Mouse (Mus musculus) MEL (cell line): ENCODE results near the gene Gemin5. TPM values are rescaled to one million over a fixed set of nuclear protein-coding genes. Genes with fewer than 3 reads are reported as not detected.
A peak's percentile ranks its signal among the peaks of the same experiment; 100 is the strongest.

Experiments
- DNase-seq: peaks from one replicate; pipeline ENCODE4 v3.0.0; 2011; ENCODE audit warnings: low read depth, low spot score
- H3K27ac ChIP-seq: 2 replicates; pipeline ENCODE4 v1.5.1; 2012; ENCODE audit warnings: low read depth, mild to moderate bottlenecking, control low read depth, low read length, moderate library complexity; ENCODE audit not compliant: control insufficient read depth
- H3K27me3 ChIP-seq, 2 experiments: fragments of 150-350 bp in 1 of 2; sonication (generic) in 1 of 2; 2 replicates each; pipeline ENCODE4 v1.6.1; 2012; ENCODE audit warnings: low read length in 2 of 2, mild to moderate bottlenecking in 2 of 2, improper control_type of control experiment in 1 of 2, moderate library complexity in 1 of 2; ENCODE audit not compliant: insufficient read depth in 2 of 2, control insufficient read depth in 1 of 2
- H3K36me3 ChIP-seq, 2 experiments: 2 replicates each; pipeline ENCODE4 v1.6.1; 2012 to 2014; ENCODE audit warnings: low read length in 2 of 2, improper control_type of control experiment in 1 of 2, inconsistent platforms in 1 of 2, mild to moderate bottlenecking in 1 of 2; ENCODE audit not compliant: insufficient read depth in 2 of 2, control insufficient read depth in 1 of 2
- H3K4me1 ChIP-seq, 2 experiments: fragments of 150-350 bp in 1 of 2; sonication (generic) in 1 of 2; 2 replicates each; pipeline ENCODE4 v1.6.1; 2012; ENCODE audit warnings: low read length in 2 of 2, improper control_type of control experiment in 1 of 2, mild to moderate bottlenecking in 1 of 2; ENCODE audit not compliant: insufficient read depth in 2 of 2, control insufficient read depth in 1 of 2
- H3K4me3 ChIP-seq, 2 experiments: fragments of 150-350 bp in 1 of 2; sonication (generic) in 1 of 2; 2 replicates each; pipeline ENCODE4 v1.5.1; 2012; ENCODE audit warnings: low read depth in 2 of 2, low read length in 2 of 2, mild to moderate bottlenecking in 2 of 2, moderate library complexity in 2 of 2, control low read depth in 1 of 2, improper control_type of control experiment in 1 of 2; ENCODE audit not compliant: control insufficient read depth in 1 of 2, insufficient read depth in 1 of 2
- H3K79me2 ChIP-seq: 2 replicates; pipeline ENCODE4 v1.6.1; 2012; ENCODE audit warnings: mild to moderate bottlenecking, low read length, moderate library complexity; ENCODE audit not compliant: control insufficient read depth, poor library complexity, insufficient read depth
- H3K9ac ChIP-seq: 2 replicates; pipeline ENCODE4 v1.6.1; 2012; ENCODE audit warnings: low read depth, mild to moderate bottlenecking, control low read depth, low read length, moderate library complexity; ENCODE audit not compliant: control insufficient read depth, poor library complexity, severe bottlenecking
- H3K9me3 ChIP-seq: fragments of 150-350 bp; sonication (generic); replicated peaks from 2 replicates; pipeline ENCODE4 v1.6.1; 2012; ENCODE audit warnings: mild to moderate bottlenecking, low read length, improper control_type of control experiment, moderate library complexity; ENCODE audit not compliant: insufficient read depth
- BHLHE40 ChIP-seq: IDR thresholded peaks from 2 replicates; pipeline ENCODE4 v1.6.1; 2012; ENCODE audit warnings: low read depth, mild to moderate bottlenecking, inconsistent platforms, low read length, improper control_type of control experiment, borderline replicate concordance
- CHD1 ChIP-seq: IDR thresholded peaks from 2 replicates; pipeline ENCODE4 v1.6.1; 2012; ENCODE audit warnings: low read depth, mild to moderate bottlenecking, inconsistent platforms, low read length, improper control_type of control experiment
- CTCF ChIP-seq, 3 experiments: IDR thresholded peaks in 2 of 3; conservative IDR thresholded peaks in 1 of 3; 2 replicates each; pipeline ENCODE4 v1.5.1; 2011 to 2012; ENCODE audit warnings: low read length in 3 of 3, low read depth in 2 of 3, mild to moderate bottlenecking in 2 of 3, improper control_type of control experiment in 1 of 3, inconsistent platforms in 1 of 3, mixed read lengths in 1 of 3, moderate library complexity in 1 of 3; ENCODE audit not compliant: control insufficient read depth in 1 of 3, insufficient read depth in 1 of 3, poor library complexity in 1 of 3, severe bottlenecking in 1 of 3
- E2F4 ChIP-seq: IDR thresholded peaks from 2 replicates; pipeline ENCODE4 v1.6.1; 2011; ENCODE audit warnings: low read depth, low read length, improper control_type of control experiment, borderline replicate concordance
- ELF1 ChIP-seq: IDR thresholded peaks from 2 replicates; pipeline ENCODE4 v1.6.1; 2014; ENCODE audit warnings: low read depth, mild to moderate bottlenecking, inconsistent platforms, low read length, improper control_type of control experiment, moderate library complexity
- ETS1 ChIP-seq: IDR thresholded peaks from 2 replicates; pipeline ENCODE4 v1.6.1; 2012; ENCODE audit warnings: low read depth, mild to moderate bottlenecking, inconsistent platforms, low read length, improper control_type of control experiment, moderate library complexity
- GABPA ChIP-seq: IDR thresholded peaks from 2 replicates; pipeline ENCODE4 v1.6.1; 2012; ENCODE audit warnings: low read depth, mild to moderate bottlenecking, inconsistent platforms, low read length, improper control_type of control experiment, moderate library complexity
- GATA1 ChIP-seq: IDR thresholded peaks from 2 replicates; pipeline ENCODE4 v1.6.1; 2011; ENCODE audit warnings: low read depth, low read length, improper control_type of control experiment
- MAFK ChIP-seq: IDR thresholded peaks from 2 replicates; pipeline ENCODE4 v1.6.1; 2011; ENCODE audit warnings: low read depth, mild to moderate bottlenecking, low read length, improper control_type of control experiment, borderline replicate concordance
- MAX ChIP-seq: IDR thresholded peaks from 2 replicates; pipeline ENCODE4 v1.6.1; 2011; ENCODE audit warnings: low read length, improper control_type of control experiment
- MAZ ChIP-seq: IDR thresholded peaks from 2 replicates; pipeline ENCODE4 v1.6.1; 2012; ENCODE audit warnings: low read depth, mild to moderate bottlenecking, inconsistent platforms, low read length, improper control_type of control experiment
- MYB ChIP-seq: IDR thresholded peaks from 2 replicates; pipeline ENCODE4 v1.6.1; 2011; ENCODE audit warnings: mild to moderate bottlenecking, low read depth, low read length, improper control_type of control experiment
- MYC ChIP-seq: IDR thresholded peaks from 2 replicates; pipeline ENCODE4 v1.6.1; 2011; ENCODE audit warnings: low read depth, mild to moderate bottlenecking, low read length, improper control_type of control experiment, moderate library complexity
- NRF1 ChIP-seq: IDR thresholded peaks from 2 replicates; pipeline ENCODE4 v1.6.1; 2014; ENCODE audit warnings: low read depth, mild to moderate bottlenecking, inconsistent platforms, low read length, improper control_type of control experiment, moderate library complexity; ENCODE audit not compliant: poor library complexity, insufficient read depth, severe bottlenecking
- POLR2A ChIP-seq, 2 experiments: IDR thresholded peaks; 2 replicates each; pipeline ENCODE4 v1.6.1; 2011 to 2012; ENCODE audit warnings: low read length in 2 of 2, mild to moderate bottlenecking in 2 of 2, control low read depth in 1 of 2, improper control_type of control experiment in 1 of 2, low read depth in 1 of 2, moderate library complexity in 1 of 2; ENCODE audit not compliant: control insufficient read depth in 1 of 2, insufficient read depth in 1 of 2, poor library complexity in 1 of 2
- POLR2AphosphoS2 ChIP-seq: IDR thresholded peaks from 2 replicates; pipeline ENCODE4 v1.6.1; 2011; ENCODE audit warnings: low read length, improper control_type of control experiment
- RAD21 ChIP-seq: IDR thresholded peaks from 2 replicates; pipeline ENCODE4 v1.6.1; 2011; ENCODE audit warnings: mild to moderate bottlenecking, low read depth, low read length, improper control_type of control experiment
- RCOR1 ChIP-seq: IDR thresholded peaks from 2 replicates; pipeline ENCODE4 v1.6.1; 2012; ENCODE audit warnings: low read depth, mild to moderate bottlenecking, inconsistent platforms, low read length, improper control_type of control experiment
- SIN3A ChIP-seq: IDR thresholded peaks from 2 replicates; pipeline ENCODE4 v1.6.1; 2012; ENCODE audit warnings: low read length, improper control_type of control experiment, inconsistent platforms
- SMC3 ChIP-seq: IDR thresholded peaks from 2 replicates; pipeline ENCODE4 v1.6.1; 2011; ENCODE audit warnings: low read depth, low read length, improper control_type of control experiment
- TCF12 ChIP-seq: IDR thresholded peaks from 2 replicates; pipeline ENCODE4 v1.6.1; 2014; ENCODE audit warnings: low read depth, mild to moderate bottlenecking, inconsistent platforms, low read length, improper control_type of control experiment, moderate library complexity
- UBTF ChIP-seq: IDR thresholded peaks from 2 replicates; pipeline ENCODE4 v1.6.1; 2012; ENCODE audit warnings: low read depth, mild to moderate bottlenecking, inconsistent platforms, low read length, improper control_type of control experiment, moderate library complexity, borderline replicate concordance; ENCODE audit not compliant: insufficient read depth
- ZKSCAN1 ChIP-seq: IDR thresholded peaks from 2 replicates; pipeline ENCODE4 v1.6.1; 2012; ENCODE audit warnings: low read depth, mild to moderate bottlenecking, inconsistent platforms, low read length, improper control_type of control experiment, moderate library complexity
- ZNF384 ChIP-seq: IDR thresholded peaks from 2 replicates; pipeline ENCODE4 v1.6.1; 2012; ENCODE audit warnings: low read depth, mild to moderate bottlenecking, inconsistent platforms, low read length, improper control_type of control experiment
- polyA plus RNA-seq, 2 experiments: library from polyadenylated mRNA; stranded (reverse) in 1 of 2; unstranded in 1 of 2; fragments of >175 nt in 1 of 2; fragments of >200 nt in 1 of 2; gene quantifications; 2 replicates each; pipeline versions ENCODE4 v1.2.1 to v1.2.4; 2012; ENCODE audit warnings: low replicate concordance in 2 of 2, low read depth in 1 of 2; ENCODE audit not compliant: insufficient read length in 2 of 2, insufficient read depth in 1 of 2, missing spikeins in 1 of 2
- total RNA-seq: library from RNA; depleted of rRNA; stranded (reverse); fragments of 300-350 nt; gene quantifications from 2 replicates; pipeline ENCODE4 v1.2.3, GENCODE M21; 2012

Gene Gemin5
- total and polyA plus RNA-seq, 3 experiments: 46.5 to 71.9 (median 52.5) TPM

DNA sequence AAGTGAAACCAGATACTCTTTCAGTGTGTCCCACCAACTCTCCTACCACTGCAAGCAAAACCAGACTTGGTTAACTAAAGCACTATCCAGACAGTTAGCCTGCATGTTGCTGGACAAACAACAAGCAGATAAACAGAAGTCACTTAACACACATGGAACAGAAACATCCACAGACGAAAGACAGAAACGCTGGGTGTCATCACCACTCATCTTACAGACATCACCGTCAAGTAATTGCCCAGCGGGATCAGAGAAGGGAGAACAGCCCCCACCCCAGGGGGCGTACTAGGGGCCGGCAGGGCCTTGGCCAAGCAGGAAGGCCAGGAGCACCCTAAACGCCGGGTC is 545 bp downstream of the Gemin5 start:
- Histone ChIP-seq H3K27ac (peak overlapping the region; percentile 30), H3K36me3 (peaks cover 17 to 21% of the 10 kb centered on the region in 2 experiments), H3K4me3 (peak overlapping the region; percentile 82 to 86), H3K4me1 (peaks cover 4 to 7% of the 10 kb centered on the region in 2 experiments), H3K9me3 (no peaks in the 10 kb centered on the region), H3K79me2 (peaks cover 28% of the 10 kb centered on the region), H3K9ac (peak overlapping the region; percentile 90), H3K27me3 (no peaks in the 10 kb centered on the region)
- TF ChIP-seq GABPA: no peak
- peak; percentile 54; the same call in 1 of the 2 replicates for TF ChIP-seq SIN3A
- no peak for DNase-seq

DNA sequence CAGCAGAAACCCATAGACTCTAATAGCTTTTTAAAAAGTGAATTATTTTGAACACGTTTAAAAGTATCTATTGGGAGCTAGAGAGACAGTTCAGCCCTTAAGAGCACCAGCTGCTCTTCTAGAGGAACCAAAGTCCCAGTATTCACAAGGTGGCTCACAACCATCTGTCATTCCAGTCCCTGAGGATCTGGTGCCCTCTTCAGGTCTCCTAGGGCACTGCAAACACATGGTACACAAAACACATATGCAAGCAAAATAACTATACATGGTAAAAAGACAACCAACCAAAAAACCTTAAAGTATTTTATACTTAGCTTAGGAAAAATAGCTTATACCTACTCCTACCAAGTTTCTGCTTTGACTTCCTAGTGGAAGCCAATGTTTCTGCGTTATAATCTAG is 3.3 kb downstream of the Gemin5 start:
- no peak overlapping the region for H3K27ac ChIP-seq
- TF ChIP-seq ZNF384: no peak
- TF ChIP-seq SMC3: peak; percentile 28; the same call in 1 of the 2 replicates
- TF ChIP-seq CTCF (IDR thresholded peaks at IDR 0.05 in 2 of 3, conservative IDR thresholded peaks at IDR 0.05 in 1 of 3; ENCODE audit: control insufficient read depth in 1 of 3, insufficient read depth in 1 of 3, low read depth in 2 of 3, low read length in 3 of 3, poor library complexity in 1 of 3, severe bottlenecking in 1 of 3): peak; percentile 44 to 64 (median 53)
- TF ChIP-seq BHLHE40: no peak
- peak; percentile 29; the same call in 1 of the 2 replicates for TF ChIP-seq MAX
- TF ChIP-seq ELF1: no peak
- no peak for TF ChIP-seq RCOR1
- TF ChIP-seq E2F4: no peak
- TF ChIP-seq MYC: no peak
- TF ChIP-seq RAD21: peak; percentile 41
- peak; percentile 66 for DNase-seq
- no peaks in the 10 kb centered on the region for H3K27me3 ChIP-seq
- H3K9ac ChIP-seq: no peak overlapping the region
- H3K4me3 ChIP-seq: no peak overlapping the region
- H3K9me3 ChIP-seq: no peaks in the 10 kb centered on the region
- H3K79me2 ChIP-seq: peaks cover 18% of the 10 kb centered on the region
- peaks cover 0 to 2% of the 10 kb centered on the region in 2 experiments; a peak in 1 of 4 replicates for H3K4me1 ChIP-seq
- peaks cover 7 to 27% of the 10 kb centered on the region in 2 experiments for H3K36me3 ChIP-seq

DNA sequence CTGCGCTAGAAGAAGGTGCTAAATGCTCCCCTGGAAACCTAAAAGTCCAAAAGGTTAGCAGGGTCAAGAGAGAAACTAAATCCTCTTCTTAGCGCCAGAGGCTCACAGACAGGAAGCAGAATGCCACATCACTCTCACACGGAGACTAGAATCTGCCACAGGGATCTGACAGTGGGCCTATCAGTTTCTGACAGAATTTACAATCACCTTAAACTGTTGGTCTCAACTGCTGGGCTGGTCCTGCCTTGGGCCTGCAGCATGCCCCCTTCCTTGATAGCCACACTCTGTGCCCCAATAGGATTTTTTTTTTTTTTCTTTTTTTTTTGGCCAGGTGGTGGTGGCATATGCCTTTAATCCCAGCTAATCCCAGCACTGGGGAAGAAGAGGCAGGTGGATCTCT is 11.5 kb downstream of the Gemin5 start:
- H3K79me2 ChIP-seq: no peaks in the 10 kb centered on the region
- no peak for TF ChIP-seq MAFK
- no peak for TF ChIP-seq GATA1
- TF ChIP-seq SIN3A: no peak
- no peak for TF ChIP-seq NRF1
- TF ChIP-seq BHLHE40: no peak
- TF ChIP-seq UBTF: no peak
- TF ChIP-seq POLR2A (IDR thresholded peaks at IDR 0.05; ENCODE audit: control insufficient read depth in 1 of 2, insufficient read depth in 1 of 2, low read depth in 1 of 2, low read length in 2 of 2, poor library complexity in 1 of 2): no peak
- no peak for TF ChIP-seq RCOR1
- TF ChIP-seq ETS1: no peak
- no peak for TF ChIP-seq MYB
- no peak for TF ChIP-seq SMC3
- TF ChIP-seq MAX: no peak
- no peak for TF ChIP-seq ZKSCAN1
- TF ChIP-seq CHD1: no peak
- TF ChIP-seq ZNF384: no peak
- TF ChIP-seq TCF12: no peak
- TF ChIP-seq MYC: no peak
- TF ChIP-seq MAZ: no peak
- TF ChIP-seq POLR2AphosphoS2: no peak
- TF ChIP-seq CTCF (IDR thresholded peaks at IDR 0.05 in 2 of 3, conservative IDR thresholded peaks at IDR 0.05 in 1 of 3; ENCODE audit: control insufficient read depth in 1 of 3, insufficient read depth in 1 of 3, low read depth in 2 of 3, low read length in 3 of 3, poor library complexity in 1 of 3, severe bottlenecking in 1 of 3): no peak
- no peaks in the 10 kb centered on the region for H3K27me3 ChIP-seq
- H3K4me1 ChIP-seq: no peaks in the 10 kb centered on the region
- no peak overlapping the region for H3K9ac ChIP-seq
- peaks cover 0 to 49% of the 10 kb centered on the region in 2 experiments; a peak in 2 of 4 replicates for H3K36me3 ChIP-seq
- no peak for DNase-seq
- H3K27ac ChIP-seq: no peak overlapping the region
- no peak overlapping the region for H3K4me3 ChIP-seq
- H3K9me3 ChIP-seq: no peaks in the 10 kb centered on the region
